Mouse (Mus musculus) midbrain, embryonic 16.5 days (tissue): ENCODE data around the gene Plekha7. TPM values are rescaled to one million over a fixed set of nuclear protein-coding genes. Genes with fewer than 3 reads are reported as not detected.

Experiments
- ATAC-seq: fragments of 200-750 bp; cut with Nextera tagmentation; 2 replicates; pipeline ENCODE4 v1.8.0; 2017; ENCODE audit warnings: moderate TSS enrichment
- H3K27ac ChIP-seq: fragments of 300-500 bp; sonication (generic); 2 replicates; pipeline ENCODE4 v1.5.1; 2014; ENCODE audit warnings: mild to moderate bottlenecking, low read length, mixed read lengths
- H3K27me3 ChIP-seq: fragments of 300-500 bp; sonication (generic); 2 replicates; pipeline ENCODE4 v1.6.1; 2014; ENCODE audit warnings: low read depth, low read length, mixed read lengths; ENCODE audit not compliant: control insufficient read depth, insufficient read depth
- H3K36me3 ChIP-seq: fragments of 300-500 bp; sonication (generic); 2 replicates; pipeline ENCODE4 v1.6.1; 2014; ENCODE audit warnings: mild to moderate bottlenecking, low read length, moderate library complexity, mixed read lengths; ENCODE audit not compliant: control insufficient read depth, insufficient read depth
- H3K4me1 ChIP-seq: fragments of 300-500 bp; sonication (generic); 2 replicates; pipeline ENCODE4 v1.6.1; 2014; ENCODE audit warnings: mild to moderate bottlenecking, low read length, mixed read lengths; ENCODE audit not compliant: control insufficient read depth, insufficient read depth
- H3K4me2 ChIP-seq: fragments of 300-500 bp; sonication (generic); 2 replicates; pipeline ENCODE4 v1.6.1; 2014; ENCODE audit warnings: mild to moderate bottlenecking, low read length, mixed read lengths
- H3K4me3 ChIP-seq: fragments of 300-500 bp; sonication (generic); 2 replicates; pipeline ENCODE4 v1.5.1; 2014; ENCODE audit warnings: low read depth, mild to moderate bottlenecking, low read length, moderate library complexity, mixed read lengths
- H3K9ac ChIP-seq: fragments of 300-500 bp; sonication (generic); 2 replicates; pipeline ENCODE4 v1.6.1; 2014; ENCODE audit warnings: low read depth, low read length, mixed read lengths
- H3K9me3 ChIP-seq: fragments of 300-500 bp; sonication (generic); replicated peaks from 2 replicates; pipeline ENCODE4 v1.6.1; 2014; ENCODE audit warnings: mild to moderate bottlenecking, low read length, mixed read lengths; ENCODE audit not compliant: control insufficient read depth, poor library complexity, severe bottlenecking
- WGBS: fragments of 180-500 bp; shearing (Covaris S2); extraction: QIAGEN DNeasy Blood & Tissue Kit; methylation state at CpG from one replicate; pipeline ENCODE4 v1.1.7; 2014; 5-methylcytosine and 5-hydroxymethylcytosine counted together
- polyA plus RNA-seq: library from polyadenylated mRNA; unstranded; fragments of >200 nt; fragmentation: Nextera tagmentation; extraction: Ambion mirVana; gene quantifications from 2 replicates; pipeline ENCODE4 v1.2.1, GENCODE M21; 2015

The Plekha7 gene
- polyA plus RNA-seq, 1 experiment from 2014 or later, result 12.8 TPM

DNA sequence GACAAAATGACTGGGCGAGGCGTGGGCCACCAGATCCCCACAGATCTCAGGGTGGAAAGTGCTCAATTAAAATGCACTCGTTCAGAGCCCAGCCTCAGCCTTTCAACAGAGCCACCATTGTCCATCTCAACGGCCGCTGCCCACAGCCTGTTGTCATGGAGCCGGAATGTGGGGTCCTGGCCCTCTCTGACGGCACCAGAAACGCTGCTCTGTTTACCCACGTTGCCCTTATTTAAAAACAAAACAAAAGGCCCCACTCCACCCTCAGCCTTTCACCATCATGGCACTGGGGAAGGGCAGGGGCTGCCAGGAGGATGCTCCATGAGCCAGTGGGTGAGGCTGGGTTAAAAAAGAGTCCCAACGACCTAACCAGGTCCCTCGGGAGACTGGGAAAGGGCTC is 25.4 kb downstream of the Plekha7 start:
- H3K36me3 ChIP-seq, result no peaks in the 10 kb centered on the region
- 9% methylated on average over 11 of the region's 11 CpGs for WGBS
- H3K27me3 ChIP-seq, result no peaks in the 10 kb centered on the region
- H3K4me2 ChIP-seq, result no peak overlapping the region
- H3K4me3 ChIP-seq, result no peak overlapping the region
- ATAC-seq, result peak; percentile 81
- H3K9ac ChIP-seq, result no peak overlapping the region
- peak overlapping the region; percentile 64 for H3K27ac ChIP-seq
- H3K4me1 ChIP-seq, result peaks cover 3% of the 10 kb centered on the region
- H3K9me3 ChIP-seq, result no peaks in the 10 kb centered on the region

DNA sequence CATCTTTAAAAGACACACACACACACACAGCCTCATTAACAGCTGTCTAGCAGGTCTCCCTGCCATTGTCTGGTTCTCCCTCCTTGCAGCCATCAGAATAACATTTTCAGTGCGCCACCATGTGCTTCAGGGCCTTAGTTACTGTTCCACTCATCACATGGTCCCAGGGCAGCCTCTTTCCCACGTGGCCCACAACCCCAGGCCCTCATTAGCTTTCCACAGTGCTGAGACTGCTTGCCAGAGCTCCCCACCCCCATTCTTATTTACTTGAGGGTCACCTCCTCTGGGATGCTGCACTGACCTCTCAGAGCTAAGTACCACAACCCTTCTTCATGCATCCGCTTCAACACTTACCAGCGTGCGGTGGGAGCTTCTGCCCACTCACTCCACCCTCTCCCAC is 28.1 kb downstream of the Plekha7 start:
- Histone ChIP-seq H3K4me3 (no peak overlapping the region), H3K9me3 (no peaks in the 10 kb centered on the region), H3K4me2 (no peak overlapping the region), H3K36me3 (no peaks in the 10 kb centered on the region), H3K9ac (no peak overlapping the region), H3K27ac (no peak overlapping the region), H3K27me3 (no peaks in the 10 kb centered on the region), H3K4me1 (peaks cover 3% of the 10 kb centered on the region)
- WGBS, result 38% methylated on average over 5 of the region's 5 CpGs
- ATAC-seq, result no peak

DNA sequence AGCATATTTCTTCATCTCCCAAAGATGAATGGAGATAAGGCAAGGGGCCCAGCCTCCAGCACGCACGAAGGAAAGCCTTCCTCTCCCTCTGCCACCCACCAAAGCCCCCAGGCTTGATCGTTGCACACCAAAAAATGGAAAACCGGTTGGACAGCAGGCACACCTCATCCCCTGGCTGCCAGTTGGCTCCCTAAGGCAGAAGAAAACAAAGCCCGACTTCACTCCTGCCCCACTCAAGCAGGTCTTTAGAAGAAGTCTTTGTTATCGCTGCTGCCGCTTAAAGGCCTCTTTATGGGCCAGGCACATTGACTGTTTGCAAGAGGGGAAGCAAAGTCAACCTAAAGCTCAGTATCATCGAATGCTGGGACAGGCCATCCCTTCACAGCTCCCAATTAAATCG is 29.9 kb downstream of the Plekha7 start:
- no peaks in the 10 kb centered on the region for H3K36me3 ChIP-seq
- H3K9me3 ChIP-seq, result no peaks in the 10 kb centered on the region
- WGBS, result 37% methylated on average over 9 of the region's 9 CpGs
- H3K4me1 ChIP-seq, result peaks cover 3% of the 10 kb centered on the region
- ATAC-seq, result no peak
- no peaks in the 10 kb centered on the region for H3K27me3 ChIP-seq
- H3K27ac ChIP-seq, result no peak overlapping the region
- no peak overlapping the region for H3K4me2 ChIP-seq
- no peak overlapping the region for H3K9ac ChIP-seq
- H3K4me3 ChIP-seq, result no peak overlapping the region

DNA sequence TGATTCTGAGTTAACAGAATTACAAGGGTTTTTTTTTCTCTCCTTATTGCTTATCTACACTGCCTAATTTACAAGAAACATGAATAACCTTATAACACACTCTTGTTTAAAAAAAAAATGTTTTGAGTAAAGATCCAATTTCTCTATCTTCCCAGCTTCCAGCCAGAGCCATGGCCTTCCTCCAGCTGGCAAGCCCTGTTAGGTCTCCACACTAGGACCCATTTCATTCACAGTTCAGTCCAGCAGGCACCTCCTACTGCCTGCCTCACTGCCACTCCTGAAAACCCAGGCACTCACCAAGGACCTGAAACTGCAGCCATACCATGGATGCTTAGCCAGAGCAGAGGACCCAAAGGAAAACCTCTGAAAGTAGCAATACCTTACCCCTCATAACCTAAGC is 31.9 kb downstream of the Plekha7 start:
- peaks cover 3% of the 10 kb centered on the region for H3K4me1 ChIP-seq
- H3K27ac ChIP-seq, result no peak overlapping the region
- H3K4me3 ChIP-seq, result no peak overlapping the region
- H3K36me3 ChIP-seq, result no peaks in the 10 kb centered on the region
- H3K9ac ChIP-seq, result no peak overlapping the region
- no peaks in the 10 kb centered on the region for H3K9me3 ChIP-seq
- H3K4me2 ChIP-seq, result no peak overlapping the region
- H3K27me3 ChIP-seq, result no peaks in the 10 kb centered on the region
- no peak for ATAC-seq

DNA sequence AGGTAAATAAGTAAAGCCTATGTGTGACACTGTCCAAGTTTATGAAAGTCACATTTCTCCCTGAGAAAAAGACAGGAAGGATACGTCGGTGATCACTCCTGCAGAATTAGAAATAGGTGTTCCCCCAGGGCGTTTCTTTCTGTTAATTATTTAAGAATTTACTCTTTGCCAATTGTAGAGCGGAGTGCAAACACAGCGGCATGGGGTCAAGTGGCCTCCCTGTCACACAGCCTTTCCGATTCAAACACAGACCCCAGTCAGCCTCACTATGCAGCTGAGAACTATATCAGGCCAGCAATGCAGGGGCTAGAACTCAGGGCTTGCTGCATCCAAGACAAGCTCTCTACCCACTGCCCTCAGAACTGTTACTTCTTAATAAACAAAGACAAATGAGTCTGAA is 35.1 kb downstream of the Plekha7 start:
- no peaks in the 10 kb centered on the region for H3K27me3 ChIP-seq
- H3K36me3 ChIP-seq, result no peaks in the 10 kb centered on the region
- no peak overlapping the region for H3K27ac ChIP-seq
- H3K9ac ChIP-seq, result no peak overlapping the region
- H3K4me3 ChIP-seq, result no peak overlapping the region
- 0 out of 2 replicates have a peak, but pooled peaks cover 1% of the 10 kb centered on the region for H3K4me1 ChIP-seq
- no peak overlapping the region for H3K4me2 ChIP-seq
- H3K9me3 ChIP-seq, result no peaks in the 10 kb centered on the region
- ATAC-seq, result no peak
- WGBS, result 93% methylated on average over 6 of the region's 6 CpGs

DNA sequence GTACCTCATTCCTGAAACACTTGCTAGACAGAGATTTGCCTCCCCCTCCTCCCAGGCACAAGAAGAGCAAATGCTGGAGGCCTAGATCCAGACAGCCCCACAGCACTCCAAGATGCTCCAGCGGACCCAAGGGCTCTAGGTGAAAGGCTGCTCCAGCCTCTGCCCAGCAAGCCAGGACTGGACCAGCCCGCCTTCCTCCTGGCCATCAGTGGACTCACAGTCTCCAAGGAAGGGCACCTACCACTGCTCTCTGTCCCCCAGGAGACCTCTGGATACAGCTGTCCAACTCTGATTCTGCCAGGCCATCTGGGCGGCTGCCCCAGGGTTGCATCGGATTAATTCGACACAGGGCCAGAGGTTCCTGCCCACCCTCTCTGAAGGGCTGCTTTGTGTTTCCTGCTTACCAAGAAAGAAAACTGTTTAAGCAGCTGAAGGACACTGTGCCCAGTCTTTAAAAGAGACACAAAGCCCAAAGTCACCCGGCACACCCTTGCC is 38.6 kb downstream of the Plekha7 start:
- no peak; the same call in 1 of the 2 replicates for ATAC-seq
- H3K9me3 ChIP-seq, result no peaks in the 10 kb centered on the region
- H3K27ac ChIP-seq, result no peak overlapping the region
- H3K4me3 ChIP-seq, result no peak overlapping the region
- no peaks in the 10 kb centered on the region for H3K36me3 ChIP-seq
- WGBS, result 54% methylated on average over 6 of the region's 6 CpGs
- H3K9ac ChIP-seq, result no peak overlapping the region
- no peak overlapping the region for H3K4me2 ChIP-seq
- H3K27me3 ChIP-seq, result no peaks in the 10 kb centered on the region
- 0 out of 2 replicates have a peak, but pooled peaks cover 3% of the 10 kb centered on the region for H3K4me1 ChIP-seq

DNA sequence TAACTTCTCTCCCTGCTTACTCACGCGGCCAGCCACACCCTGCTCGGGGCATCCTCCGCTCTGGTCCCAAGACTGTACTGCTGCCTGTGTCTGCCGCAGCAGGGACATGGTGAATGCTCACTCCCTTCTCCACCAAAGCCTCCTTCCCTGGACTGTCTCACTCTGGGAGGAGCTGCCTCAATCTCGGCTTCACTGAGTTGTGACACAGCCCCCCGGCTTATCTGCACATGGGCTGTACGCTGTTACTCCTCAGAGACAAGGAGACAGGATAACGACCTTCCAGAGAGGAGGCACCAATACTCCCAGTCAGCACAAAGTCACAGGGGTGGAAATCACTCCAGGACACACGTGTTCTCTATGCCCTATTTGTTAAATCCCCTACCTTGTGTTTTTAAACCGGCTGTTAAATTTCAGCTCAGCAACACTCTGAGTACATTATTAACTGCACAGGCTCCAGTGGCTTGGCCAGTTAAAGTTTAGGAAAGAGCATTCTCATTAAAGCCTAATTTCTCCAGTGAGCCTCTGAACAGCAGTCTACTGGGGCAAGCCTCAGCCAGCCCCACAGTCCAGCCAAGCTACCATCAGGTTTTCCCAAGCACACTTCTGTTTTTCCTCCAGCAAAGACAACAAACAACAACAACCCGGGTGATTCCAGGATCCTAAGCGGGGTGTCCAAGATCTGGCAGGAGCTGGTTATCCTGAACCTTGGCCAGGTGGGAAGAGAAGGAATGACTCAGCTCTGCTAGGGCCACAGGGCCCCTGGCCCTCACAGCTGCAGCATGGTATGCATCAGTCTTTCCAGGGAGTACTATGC is 39.9 kb downstream of the Plekha7 start:
- Histone ChIP-seq H3K4me2 (no peak overlapping the region), H3K27ac (no peak overlapping the region), H3K27me3 (no peaks in the 10 kb centered on the region), H3K4me1 (0 out of 2 replicates have a peak, but pooled peaks cover 3% of the 10 kb centered on the region), H3K9ac (no peak overlapping the region), H3K9me3 (no peaks in the 10 kb centered on the region), H3K36me3 (no peaks in the 10 kb centered on the region), H3K4me3 (no peak overlapping the region)
- ATAC-seq, result no peak
- 59% methylated on average over 13 of the region's 13 CpGs for whole genome bisulfite sequencing

DNA sequence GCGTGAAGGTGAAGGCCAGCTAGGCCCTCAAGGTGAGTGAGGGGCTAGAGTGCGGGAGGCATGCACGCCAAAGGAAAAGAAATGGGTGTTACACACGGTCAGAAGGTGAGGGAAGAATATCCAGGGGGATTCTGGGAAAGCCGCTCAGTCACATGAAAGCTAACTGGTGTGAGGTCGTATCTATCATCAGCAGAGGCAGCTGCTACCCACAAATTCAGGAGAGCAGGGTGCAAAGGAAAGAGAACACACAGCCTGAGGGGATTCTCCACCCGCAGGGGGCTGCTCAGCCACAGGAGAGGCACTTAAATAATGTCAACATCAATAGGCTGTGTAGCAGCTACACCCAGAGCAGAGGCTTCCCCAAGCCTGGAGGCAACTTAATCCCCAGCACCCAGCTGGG is 44.9 kb downstream of the Plekha7 start:
- Histone ChIP-seq H3K4me1 (0 out of 2 replicates have a peak, but pooled peaks cover 3% of the 10 kb centered on the region), H3K27ac (no peak overlapping the region), H3K9ac (no peak overlapping the region), H3K9me3 (no peaks in the 10 kb centered on the region), H3K36me3 (no peaks in the 10 kb centered on the region), H3K4me2 (no peak overlapping the region), H3K4me3 (no peak overlapping the region), H3K27me3 (no peaks in the 10 kb centered on the region)
- 47% methylated on average over 7 of the region's 7 CpGs for WGBS
- ATAC-seq, result no peak

DNA sequence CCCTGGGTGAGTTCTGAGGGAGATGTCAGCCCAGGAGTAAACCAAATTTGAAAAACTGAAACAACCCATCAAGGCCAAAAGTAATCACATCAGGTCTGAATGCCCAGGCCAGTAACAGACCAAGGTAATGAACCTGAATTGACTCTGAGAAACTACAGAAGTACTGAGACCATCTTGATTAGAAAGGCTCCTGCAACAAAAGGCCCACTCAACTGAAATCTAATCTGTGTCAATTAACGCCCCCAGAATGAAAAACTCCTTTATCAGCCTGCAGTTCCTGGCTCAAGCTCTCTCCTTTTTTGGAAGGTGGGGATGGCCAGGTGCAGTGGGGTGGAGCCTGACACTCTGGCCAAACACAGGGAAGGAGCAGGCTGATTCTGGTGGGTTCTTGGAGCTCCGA is 45.7 kb downstream of the Plekha7 start:
- no peak overlapping the region for H3K4me3 ChIP-seq
- H3K4me2 ChIP-seq, result no peak overlapping the region
- WGBS, result 43% methylated on average over 2 of the region's 2 CpGs
- H3K9me3 ChIP-seq, result no peaks in the 10 kb centered on the region
- H3K9ac ChIP-seq, result no peak overlapping the region
- no peaks in the 10 kb centered on the region for H3K36me3 ChIP-seq
- ATAC-seq, result no peak
- no peaks in the 10 kb centered on the region for H3K4me1 ChIP-seq
- no peak overlapping the region for H3K27ac ChIP-seq
- H3K27me3 ChIP-seq, result no peaks in the 10 kb centered on the region
